Mouse (Mus musculus) heart, embryonic 14.5 days (tissue): ENCODE measurements at regions not wholly inside any gene's neighbourhood (a gene's known extent, or its start where the extent isn't known, plus 50 kb on each side); places are given as distances from the start of the nearest gene placed in this dataset.

ENCODE experiments used
- ATAC-seq: fragments of 200-750 bp; cut with Nextera tagmentation; 2 replicates; pipeline ENCODE4 v1.8.0; 2017; ENCODE audit warnings: low read depth, moderate TSS enrichment; ENCODE audit not compliant: insufficient number of reproducible peaks, insufficient read depth, low FRiP score
- H3K27ac ChIP-seq, 2 experiments: fragments of 200-500 bp in 1 of 2; fragments of 300-500 bp in 1 of 2; sonication (generic) in 1 of 2; replicated peaks in 1 of 2; 2 replicates each; pipeline ENCODE4 v1.5.1; 2012 to 2014; ENCODE audit warnings: low read depth in 2 of 2, low read length in 2 of 2, control low read depth in 1 of 2, mild to moderate bottlenecking in 1 of 2, mixed read lengths in 1 of 2; ENCODE audit not compliant: control insufficient read depth in 1 of 2, insufficient read depth in 1 of 2
- H3K27me3 ChIP-seq: fragments of 300-500 bp; sonication (generic); 2 replicates; pipeline ENCODE4 v1.6.1; 2014; ENCODE audit warnings: mild to moderate bottlenecking, low read length, control low read depth; ENCODE audit not compliant: control insufficient read depth, insufficient read depth
- H3K36me3 ChIP-seq: fragments of 300-500 bp; sonication (generic); 2 replicates; pipeline ENCODE4 v1.6.1; 2014; ENCODE audit warnings: mild to moderate bottlenecking, control low read depth, low read length, mixed read lengths; ENCODE audit not compliant: control insufficient read depth, insufficient read depth
- H3K4me1 ChIP-seq, 2 experiments: fragments of 200-500 bp in 1 of 2; fragments of 300-500 bp in 1 of 2; sonication (generic) in 1 of 2; 2 replicates each; pipeline ENCODE4 v1.6.1; 2012 to 2014; ENCODE audit warnings: low read length in 2 of 2, control low read depth in 1 of 2, mixed read lengths in 1 of 2; ENCODE audit not compliant: control insufficient read depth in 2 of 2, insufficient read depth in 2 of 2
- H3K4me2 ChIP-seq: fragments of 300-500 bp; sonication (generic); 2 replicates; pipeline ENCODE4 v1.6.1; 2014; ENCODE audit warnings: mild to moderate bottlenecking, low read length
- H3K4me3 ChIP-seq, 2 experiments: fragments of 200-500 bp in 1 of 2; fragments of 300-500 bp in 1 of 2; sonication (generic) in 1 of 2; 2 replicates each; pipeline ENCODE4 v1.5.1; 2012 to 2014; ENCODE audit warnings: low read length in 2 of 2, mild to moderate bottlenecking in 2 of 2, control low read depth in 1 of 2, low read depth in 1 of 2, moderate library complexity in 1 of 2; ENCODE audit not compliant: control insufficient read depth in 1 of 2, insufficient read depth in 1 of 2
- H3K9ac ChIP-seq: fragments of 300-500 bp; sonication (generic); 2 replicates; pipeline ENCODE4 v1.6.1; 2014; ENCODE audit warnings: mild to moderate bottlenecking, low read length
- H3K9me3 ChIP-seq: fragments of 300-500 bp; sonication (generic); 2 replicates; pipeline ENCODE4 v1.6.1; 2016; ENCODE audit warnings: low read length, control low read depth; ENCODE audit not compliant: control insufficient read depth
- WGBS: fragments of 180-500 bp; shearing (Covaris S2); extraction: QIAGEN DNeasy Blood & Tissue Kit; methylation state at CpG from one replicate; pipeline ENCODE4 v1.1.7; 2014; 5-methylcytosine and 5-hydroxymethylcytosine counted together

DNA sequence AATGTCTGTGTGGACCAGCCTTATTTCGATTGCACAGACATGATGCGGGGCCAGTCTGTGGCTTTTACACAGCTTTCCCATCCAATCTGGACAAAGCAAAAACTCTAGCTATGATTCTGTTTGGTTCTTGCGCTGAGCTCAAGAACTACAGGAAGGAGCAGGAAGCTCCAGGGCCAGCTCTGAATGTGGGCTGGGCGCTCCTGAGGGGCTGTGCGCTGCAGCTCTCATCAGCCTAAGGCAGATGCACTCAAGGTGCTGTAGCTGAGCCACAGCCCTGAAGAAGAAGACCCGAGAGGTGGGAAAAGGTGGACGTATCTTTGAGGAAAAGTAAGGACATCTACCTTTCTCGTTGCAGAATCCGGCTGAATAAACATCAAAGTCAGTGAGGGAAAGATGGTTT, 278.2 kb upstream of the Nrsn1 start:
- no peak overlapping the region for H3K27ac ChIP-seq
- H3K27me3 ChIP-seq = no peaks in the 10 kb centered on the region
- H3K4me1 ChIP-seq = no peaks in the 10 kb centered on the region
- no peak overlapping the region for H3K4me3 ChIP-seq
- no peak overlapping the region for H3K4me2 ChIP-seq
- H3K36me3 ChIP-seq = no peaks in the 10 kb centered on the region
- H3K9me3 ChIP-seq = peaks cover 5% of the 10 kb centered on the region
- WGBS = 81% methylated on average over 9 of the region's 9 CpGs
- no peak for ATAC-seq
- H3K9ac ChIP-seq = no peak overlapping the region

DNA sequence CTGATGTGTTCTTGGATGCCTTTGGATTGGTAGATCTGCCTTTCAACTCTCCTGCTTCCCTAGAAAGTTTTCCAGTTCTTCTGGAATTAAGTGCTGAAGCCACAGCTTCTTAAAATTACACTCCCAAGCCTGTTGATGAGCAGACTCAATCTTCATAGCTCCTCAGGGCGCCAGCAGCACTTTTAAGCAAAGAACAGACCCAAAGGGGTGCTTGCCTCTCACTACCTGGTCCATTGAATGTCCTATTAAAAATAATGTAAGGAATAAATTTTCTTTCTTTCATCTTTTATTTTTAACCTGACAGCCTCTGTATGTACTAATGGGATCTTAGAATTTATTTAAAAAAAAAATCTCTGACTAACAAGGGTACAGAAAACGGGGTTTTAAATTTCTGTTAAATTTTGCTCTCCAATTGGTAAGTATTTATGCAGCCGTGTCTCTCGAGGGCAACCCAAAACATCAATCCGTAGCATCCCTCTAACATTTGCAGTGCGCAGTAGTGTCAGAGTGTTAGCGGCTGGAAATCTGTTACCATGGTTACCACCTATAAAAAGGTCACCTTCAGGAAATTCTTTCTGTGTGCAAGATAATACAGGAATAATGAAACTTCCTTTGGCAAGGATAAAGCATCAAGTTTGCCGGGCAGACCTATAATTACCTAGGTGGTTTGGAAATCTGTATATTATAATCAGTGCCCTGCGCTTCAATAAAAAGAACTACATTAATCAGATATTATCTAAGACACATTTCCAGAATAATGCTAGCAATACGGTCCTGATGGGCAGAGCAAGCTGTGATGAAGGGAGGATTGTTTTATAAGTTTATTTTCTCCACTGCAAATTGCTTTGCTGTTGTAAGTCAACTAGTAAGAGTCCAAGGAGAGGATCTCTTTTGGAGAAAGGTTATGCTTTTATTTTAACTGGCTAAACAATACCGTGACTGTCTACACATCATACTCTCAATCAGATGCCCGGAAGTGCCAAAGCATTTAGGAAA, 277.1 kb upstream of the Nrsn1 start:
- Histone ChIP-seq H3K9me3 (peaks cover 5% of the 10 kb centered on the region), H3K36me3 (no peaks in the 10 kb centered on the region), H3K9ac (no peak overlapping the region), H3K4me2 (no peak overlapping the region), H3K4me1 (no peaks in the 10 kb centered on the region), H3K4me3 (no peak overlapping the region), H3K27me3 (no peaks in the 10 kb centered on the region), H3K27ac (no peak overlapping the region)
- no peak for ATAC-seq
- WGBS = 74% methylated on average over 12 of the region's 12 CpGs

DNA sequence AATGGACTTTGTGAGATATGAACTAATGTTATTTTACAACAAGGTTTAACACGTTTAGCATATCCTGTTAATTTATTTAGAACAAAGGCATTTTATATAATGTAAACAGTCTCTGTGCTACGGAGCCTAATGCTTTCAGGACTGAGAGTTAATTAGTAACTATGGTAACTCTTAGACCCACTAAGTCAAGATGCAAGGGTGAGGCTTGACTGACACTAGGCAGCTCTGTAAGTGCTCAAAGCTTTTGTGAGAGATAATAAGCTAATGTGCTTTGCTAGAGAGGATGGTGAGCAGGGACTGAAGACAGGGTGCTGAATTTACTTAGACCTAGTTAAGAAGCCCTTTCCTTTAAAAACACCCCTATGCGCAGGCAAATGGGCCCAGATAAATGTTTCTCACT, 253.8 kb upstream of the Nrsn1 start:
- no peak for ATAC-seq
- H3K9ac ChIP-seq = no peak overlapping the region
- no peak overlapping the region for H3K4me2 ChIP-seq
- 26% methylated on average over 3 of the region's 3 CpGs for WGBS
- no peak overlapping the region for H3K4me3 ChIP-seq
- no peaks in the 10 kb centered on the region for H3K27me3 ChIP-seq
- H3K4me1 ChIP-seq = no peaks in the 10 kb centered on the region
- H3K9me3 ChIP-seq = no peaks in the 10 kb centered on the region
- no peaks in the 10 kb centered on the region for H3K36me3 ChIP-seq
- H3K27ac ChIP-seq = no peak overlapping the region

DNA sequence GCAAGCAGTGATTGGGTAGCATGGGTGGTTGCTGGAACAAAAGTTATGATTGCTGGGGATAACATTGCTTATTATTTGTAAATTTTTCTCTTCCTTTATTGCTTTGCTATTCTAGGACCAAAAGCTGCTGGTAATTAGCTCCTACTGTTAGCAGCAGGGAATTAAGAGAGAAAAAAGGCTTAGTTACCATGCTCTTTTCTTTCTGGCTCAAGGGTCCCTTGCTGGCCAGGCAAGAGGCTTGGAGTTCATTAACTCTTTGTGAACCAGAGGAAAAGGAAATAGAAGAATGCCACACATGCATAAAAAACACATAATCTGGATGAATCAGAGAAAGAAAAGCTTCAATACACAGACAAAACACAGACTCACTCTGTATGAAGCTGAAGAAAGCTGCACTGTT, 237.1 kb upstream of the Nrsn1 start:
- no peak overlapping the region for H3K9ac ChIP-seq
- no peak overlapping the region for H3K27ac ChIP-seq
- no peaks in the 10 kb centered on the region for H3K27me3 ChIP-seq
- no peak for ATAC-seq
- no peaks in the 10 kb centered on the region for H3K4me1 ChIP-seq
- H3K4me3 ChIP-seq = no peak overlapping the region
- H3K36me3 ChIP-seq = no peaks in the 10 kb centered on the region
- no peaks in the 10 kb centered on the region for H3K9me3 ChIP-seq
- H3K4me2 ChIP-seq = no peak overlapping the region

DNA sequence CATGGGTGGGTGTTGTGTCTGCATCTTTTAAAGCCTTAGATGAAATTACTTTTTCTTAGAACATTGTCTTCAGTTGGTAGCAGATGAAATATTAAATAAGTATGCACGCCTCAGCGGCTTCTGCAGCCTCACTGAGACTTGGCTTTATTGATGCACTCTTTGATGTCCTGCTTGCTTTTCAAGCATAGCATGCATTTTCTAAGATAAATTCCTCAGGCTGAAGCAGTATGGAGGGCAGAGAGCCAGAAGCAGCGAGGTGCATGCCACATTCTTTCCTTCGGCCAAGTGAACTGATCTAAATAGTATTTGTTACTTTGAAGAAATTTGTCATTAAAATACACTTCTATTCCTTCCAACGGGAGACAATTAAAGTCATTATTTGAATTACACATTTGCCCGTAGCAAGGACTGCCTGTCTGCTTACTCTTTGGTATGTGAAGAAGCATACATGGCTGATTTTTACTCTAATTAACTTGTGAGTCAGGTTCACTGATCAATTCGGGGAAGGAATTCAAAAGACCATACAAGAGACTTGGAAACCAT, 224.3 kb upstream of the Nrsn1 start:
- no peak overlapping the region for H3K4me2 ChIP-seq
- no peak overlapping the region for H3K9ac ChIP-seq
- H3K27ac ChIP-seq = no peak overlapping the region
- no peaks in the 10 kb centered on the region for H3K36me3 ChIP-seq
- no peak overlapping the region for H3K4me3 ChIP-seq
- H3K9me3 ChIP-seq = no peaks in the 10 kb centered on the region
- 69% methylated on average over 7 of the region's 7 CpGs for WGBS
- H3K4me1 ChIP-seq = no peaks in the 10 kb centered on the region
- no peaks in the 10 kb centered on the region for H3K27me3 ChIP-seq
- ATAC-seq = no peak

DNA sequence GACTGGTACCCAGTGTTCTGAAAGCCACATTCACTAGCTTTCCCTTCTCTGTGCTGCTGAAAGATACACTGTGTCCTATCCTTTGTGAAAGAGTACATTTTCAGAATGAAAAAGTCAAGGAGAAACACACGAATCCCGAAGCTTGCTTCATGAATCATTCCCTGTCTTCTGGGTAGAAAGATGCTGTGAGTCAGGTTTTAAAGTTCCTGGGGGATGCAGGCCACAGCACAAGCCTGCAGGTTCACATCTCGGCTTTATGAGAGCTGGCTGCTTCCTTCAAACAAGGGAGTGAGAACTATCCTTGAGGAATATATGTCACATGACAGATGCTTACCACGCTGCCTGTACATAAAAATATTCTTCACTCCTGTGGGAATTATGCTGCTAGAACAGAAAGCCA, 219.7 kb upstream of the Nrsn1 start:
- no peak for ATAC-seq
- Histone ChIP-seq H3K27me3 (no peaks in the 10 kb centered on the region), H3K4me1 (no peaks in the 10 kb centered on the region), H3K9me3 (no peaks in the 10 kb centered on the region), H3K4me3 (no peak overlapping the region), H3K9ac (no peak overlapping the region), H3K36me3 (no peaks in the 10 kb centered on the region), H3K27ac (no peak overlapping the region), H3K4me2 (no peak overlapping the region)
- WGBS = 80% methylated on average over 4 of the region's 4 CpGs

DNA sequence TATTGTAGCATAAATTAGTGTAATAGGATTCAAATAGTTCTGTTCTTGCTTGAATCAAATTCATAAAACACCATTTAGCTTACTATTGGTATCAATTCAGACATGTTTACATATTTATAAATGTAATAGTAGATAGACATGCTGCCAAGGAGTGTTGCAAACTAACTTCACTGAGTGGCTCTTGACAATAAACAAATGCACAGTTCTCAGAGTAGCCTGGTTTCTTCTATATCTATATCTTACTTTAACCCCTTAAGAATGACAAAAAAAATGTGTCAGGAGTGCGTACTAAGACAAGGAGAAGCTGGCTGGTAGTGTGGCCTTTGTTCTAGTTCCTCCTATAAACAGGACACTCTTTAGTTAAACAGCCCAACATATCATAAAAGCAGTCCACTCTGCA, 213.0 kb upstream of the Nrsn1 start:
- Histone ChIP-seq H3K9me3 (no peaks in the 10 kb centered on the region), H3K9ac (no peak overlapping the region), H3K27me3 (no peaks in the 10 kb centered on the region), H3K36me3 (no peaks in the 10 kb centered on the region), H3K4me3 (no peak overlapping the region), H3K27ac (no peak overlapping the region), H3K4me2 (no peak overlapping the region), H3K4me1 (no peaks in the 10 kb centered on the region)
- WGBS = 72% methylated on average over 1 of the region's 1 CpGs
- no peak for ATAC-seq
